Mouse (Mus musculus): Measurements from ENCODE around the gene Rarb.
"Not testable (repeated sequence)": the region's sequence is repeated elsewhere in the genome, so short reads cannot be mapped to it uniquely, and the experiment has no call there.

The Rarb gene

DNA sequence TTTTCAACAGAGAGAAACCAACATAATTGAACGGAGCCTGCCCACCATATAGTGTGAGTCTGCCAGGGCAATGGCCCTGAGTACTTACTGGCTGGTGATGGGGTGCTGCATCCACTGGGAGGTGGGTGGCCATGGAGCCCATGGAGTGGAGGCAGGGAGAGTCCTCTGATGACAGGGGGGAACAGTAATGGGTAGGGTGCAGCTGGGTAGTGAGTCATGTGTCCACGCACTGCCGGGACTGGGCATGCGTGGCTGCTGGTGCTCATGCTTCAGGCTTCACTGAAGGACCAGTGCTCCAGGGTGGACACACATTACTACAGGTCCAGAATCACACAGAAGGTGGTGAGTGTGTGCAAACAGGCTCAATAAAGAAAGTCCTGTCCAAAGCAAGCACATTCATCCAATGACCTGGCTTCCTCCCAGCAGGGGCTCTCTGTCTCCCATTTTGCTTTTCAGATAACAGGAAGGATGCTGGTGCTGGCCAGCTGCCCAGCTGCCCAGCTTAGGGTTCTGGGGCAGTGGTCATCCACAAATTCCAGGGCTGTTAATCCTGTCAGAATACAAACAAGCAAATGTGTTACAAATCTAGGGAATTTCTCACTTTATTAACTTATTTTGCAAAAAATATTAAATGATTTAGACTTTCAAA is at the start of gene Rarb:
TSS of gene Rarb (minus strand) at position 555 of the 649 bp plus-strand sequence.
- CTCF ChIA-PET: no interaction called here

DNA sequence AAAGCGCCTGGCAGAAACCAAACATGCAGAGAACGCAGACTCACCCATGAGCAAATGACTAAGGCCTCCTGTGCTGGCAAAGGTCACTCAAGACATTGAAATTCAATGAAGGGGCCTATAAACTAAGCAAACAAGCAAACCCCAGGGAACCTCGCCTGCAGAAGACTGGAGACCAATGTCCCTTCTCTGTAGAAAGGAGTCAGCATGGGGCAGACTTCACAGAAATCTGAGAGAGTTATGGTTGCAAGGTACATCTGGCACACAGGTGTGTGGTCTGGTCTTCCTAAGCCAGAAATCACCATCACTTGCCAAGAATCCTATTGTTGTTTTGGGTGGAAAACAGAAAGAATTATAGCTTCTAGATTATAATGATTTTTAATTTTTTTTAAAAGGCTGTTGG is 23.1 kb upstream of the Rarb start:
- CTCF ChIA-PET: no interaction called here

DNA sequence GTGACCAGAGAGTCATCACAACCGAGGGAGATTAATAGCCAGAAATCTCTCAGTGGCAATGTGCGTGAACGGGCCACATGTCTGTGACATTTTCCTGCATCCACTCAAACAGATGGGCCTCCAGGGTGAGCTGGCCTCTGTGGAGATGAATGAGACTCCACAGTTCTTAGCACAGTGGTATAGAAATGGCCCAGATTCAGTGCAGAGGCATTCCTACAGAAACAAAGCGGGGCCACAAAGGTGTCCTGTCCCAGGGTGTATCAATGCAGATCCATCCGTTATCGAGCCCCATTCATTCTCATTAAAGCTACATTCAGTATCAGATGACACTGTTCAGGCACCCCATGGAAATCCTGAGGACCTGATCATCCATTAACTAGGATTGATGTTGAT is 22.6 kb upstream of the Rarb start:
- CTCF ChIA-PET: no interaction called here

DNA sequence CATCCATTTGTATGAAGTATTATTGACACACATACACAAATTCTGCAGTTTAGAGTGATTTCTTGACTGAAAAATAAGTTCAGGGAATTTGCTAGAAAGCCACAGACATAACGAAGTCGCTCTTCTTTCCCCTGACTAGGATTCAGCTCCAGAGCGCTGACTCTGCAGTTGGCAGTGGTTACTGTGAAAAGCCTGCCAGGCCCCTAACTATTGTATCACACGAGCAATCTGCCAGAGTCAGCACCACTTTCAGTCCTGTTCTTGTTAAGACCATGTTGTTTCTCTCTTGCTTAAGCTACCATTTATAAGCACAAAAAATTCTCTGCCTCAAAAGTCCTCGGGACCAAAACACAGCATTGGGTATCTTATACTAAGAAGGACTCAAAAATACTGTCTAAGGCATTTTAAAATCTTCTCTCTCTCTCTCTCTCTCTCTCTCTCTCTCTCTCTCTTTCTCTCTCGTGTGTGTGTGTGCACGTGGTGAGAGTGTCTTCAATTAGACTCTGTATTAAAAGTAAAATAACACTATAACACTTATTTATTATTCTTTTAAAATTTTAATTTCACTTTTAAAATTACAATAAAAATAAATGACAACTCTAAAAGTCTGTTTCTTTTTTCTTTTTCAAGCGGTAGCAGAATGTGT is 22.1 kb upstream of the Rarb start:
- CTCF ChIA-PET: no interaction called here

DNA sequence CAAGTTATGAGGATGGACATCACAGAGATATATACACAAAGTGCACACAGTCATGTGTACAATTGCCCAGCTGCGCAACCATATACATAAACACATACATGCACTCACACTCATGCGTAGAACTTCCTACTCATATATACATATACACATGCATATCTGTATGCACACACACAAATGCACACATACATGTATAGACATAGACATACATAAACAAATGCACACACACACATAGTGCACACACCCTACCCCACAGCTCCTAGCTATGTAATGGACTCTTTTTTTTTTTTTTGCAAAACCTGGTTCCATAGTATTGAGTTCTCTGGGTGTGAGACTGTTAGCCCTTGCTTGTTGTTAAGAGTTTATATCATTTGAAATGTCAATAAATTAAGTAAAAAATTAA is 21.2 kb upstream of the Rarb start:
- CTCF ChIA-PET: no interaction called here

DNA sequence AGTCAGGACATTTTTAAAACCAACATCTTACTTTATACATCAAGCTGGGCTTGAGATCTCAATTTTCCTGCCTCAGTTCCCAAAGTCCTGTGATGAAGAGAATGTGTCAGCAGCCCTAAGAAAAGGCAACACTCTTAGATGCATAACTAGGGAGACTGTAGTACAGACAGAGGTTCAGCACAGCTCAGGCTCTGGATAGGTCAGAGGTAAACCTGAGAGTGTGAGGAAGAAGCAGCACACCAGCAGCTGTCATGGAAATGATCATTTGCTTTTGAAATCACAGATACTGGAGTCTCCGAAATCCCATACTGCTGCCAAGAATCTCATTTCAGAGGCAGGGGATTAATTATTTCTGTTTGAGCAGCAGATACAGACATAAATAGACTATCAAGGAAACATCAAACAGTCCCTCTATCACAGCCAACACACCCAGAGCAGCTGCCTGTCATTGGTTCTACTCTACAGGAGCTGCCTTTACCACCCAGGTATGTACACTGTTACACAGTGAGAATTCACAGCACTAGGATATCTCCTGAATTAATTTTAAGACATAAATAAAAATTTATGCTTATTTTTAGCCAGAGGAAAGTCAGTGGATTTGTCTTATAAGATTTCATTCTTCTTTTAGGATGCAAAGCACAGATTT is 3.7 kb downstream of the Rarb start:
- CTCF ChIA-PET: no interaction called here

DNA sequence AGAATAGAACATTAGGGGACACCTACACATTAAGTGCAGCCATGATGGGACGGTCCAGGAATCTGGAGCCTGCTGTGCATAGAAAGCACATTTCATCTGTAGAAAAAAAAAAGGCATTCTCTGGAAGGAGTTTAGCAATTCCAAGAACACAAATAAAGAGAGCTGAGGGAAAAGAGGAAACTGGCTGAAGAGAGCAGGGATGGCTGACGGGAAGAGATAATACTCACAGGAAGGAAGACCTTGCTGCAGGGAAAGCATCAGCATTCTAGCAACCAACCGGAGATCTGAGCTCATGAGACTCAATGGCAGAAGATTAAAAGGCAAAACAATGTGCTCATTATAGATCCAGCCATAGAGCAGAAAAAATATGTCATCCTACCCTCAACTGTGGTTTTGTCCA is 12.8 kb downstream of the Rarb start:
- CTCF ChIA-PET: no interaction called here

DNA sequence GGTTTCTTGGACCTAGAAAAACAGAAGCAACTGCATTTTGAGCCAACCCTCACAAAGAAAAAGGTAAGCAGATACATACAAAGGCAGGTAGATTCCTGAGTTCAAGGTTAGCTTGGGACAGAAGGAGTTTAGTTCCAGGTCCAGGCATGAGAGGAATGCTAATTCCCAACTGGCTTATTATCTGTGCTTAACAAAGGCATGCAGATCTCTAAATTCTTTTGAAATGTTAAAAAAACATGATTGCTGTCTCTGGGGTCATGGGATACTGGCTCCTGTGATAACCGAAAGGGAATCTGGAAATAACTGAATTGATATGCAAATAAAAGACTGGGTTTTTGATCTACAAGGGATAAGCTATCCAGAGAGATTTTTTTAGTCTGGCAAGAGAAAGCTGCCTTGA is 28.8 kb downstream of the Rarb start:
- CTCF ChIA-PET: no interaction called here

DNA sequence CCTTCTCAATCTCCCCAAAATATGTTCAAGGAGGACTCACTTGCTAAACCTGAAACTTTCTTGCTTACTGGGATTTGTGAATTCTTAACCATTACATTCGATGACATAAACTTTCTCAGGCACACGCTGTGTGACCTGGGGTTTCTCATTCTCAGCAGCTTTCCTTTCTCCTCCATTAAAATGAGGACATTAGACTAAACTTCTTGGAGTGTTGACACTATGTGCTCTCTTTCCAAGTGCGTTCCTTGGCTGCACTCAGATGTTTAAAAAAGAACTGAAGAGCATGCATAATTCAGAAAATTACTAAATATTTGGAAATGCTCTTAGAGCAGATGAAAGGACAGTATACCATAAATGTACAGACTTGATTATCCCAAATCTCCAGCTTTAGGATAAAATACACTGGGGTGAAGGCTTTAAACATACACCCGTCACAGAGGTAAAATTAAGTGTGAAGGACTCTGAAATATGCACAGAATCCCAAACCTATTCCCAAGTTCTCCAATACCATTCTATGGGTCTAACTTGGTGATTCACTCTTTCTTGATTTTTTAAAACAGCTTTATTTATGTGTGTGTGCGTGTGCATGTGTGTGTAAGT is 36.9 kb downstream of the Rarb start:
- CTCF ChIA-PET: no interaction called here

DNA sequence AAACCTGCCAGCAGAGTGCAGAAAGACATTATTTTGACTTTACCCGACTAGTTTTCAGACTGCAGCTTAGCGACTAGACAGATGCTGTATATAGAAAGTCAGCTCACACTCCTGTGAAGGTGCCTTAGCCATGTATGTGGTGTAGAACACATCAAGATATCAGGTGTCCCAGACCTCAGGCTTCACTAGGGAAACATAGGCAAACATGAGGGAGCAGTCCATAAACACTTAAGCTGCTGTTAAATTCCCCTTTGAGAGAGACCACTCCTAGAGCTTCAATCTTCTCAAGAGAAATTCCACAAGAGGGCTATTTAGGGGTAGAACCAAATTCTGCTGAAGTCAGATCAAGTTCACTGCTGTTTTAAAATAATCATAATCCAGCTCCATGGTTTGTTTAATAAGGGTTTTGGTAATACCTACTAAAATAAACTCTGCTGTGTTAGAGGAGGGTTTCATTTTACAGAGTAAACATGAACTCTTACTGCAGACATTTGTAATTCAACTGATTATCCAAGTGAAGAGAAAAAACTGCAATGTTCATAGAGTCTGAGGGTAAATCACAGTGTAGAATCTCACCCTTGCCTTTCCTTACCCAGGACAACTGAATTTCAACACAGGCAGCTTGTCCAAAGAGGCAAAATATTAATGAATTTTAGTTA is 42.1 kb downstream of the Rarb start:
- CTCF ChIA-PET: no interaction called here

DNA sequence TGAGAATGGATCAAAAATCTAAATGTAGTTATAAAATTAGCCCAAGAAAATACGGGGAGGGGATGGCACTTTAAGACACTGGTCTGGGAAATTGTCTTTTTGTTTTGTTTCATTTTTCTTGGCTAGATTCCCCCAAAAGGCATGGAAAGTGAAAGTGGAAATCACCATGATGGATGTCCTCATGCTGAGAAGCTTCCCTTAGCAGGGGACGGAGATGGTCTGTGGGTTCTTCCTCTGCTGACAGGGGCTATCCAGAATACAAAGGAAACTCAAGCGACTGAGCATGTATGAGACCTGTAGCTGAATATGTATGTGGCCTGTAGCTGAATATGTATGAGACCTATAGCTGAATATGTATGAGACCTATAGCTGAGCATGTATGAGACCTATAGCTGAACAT is 46.0 kb downstream of the Rarb start:
- CTCF ChIA-PET: no interaction called here

DNA sequence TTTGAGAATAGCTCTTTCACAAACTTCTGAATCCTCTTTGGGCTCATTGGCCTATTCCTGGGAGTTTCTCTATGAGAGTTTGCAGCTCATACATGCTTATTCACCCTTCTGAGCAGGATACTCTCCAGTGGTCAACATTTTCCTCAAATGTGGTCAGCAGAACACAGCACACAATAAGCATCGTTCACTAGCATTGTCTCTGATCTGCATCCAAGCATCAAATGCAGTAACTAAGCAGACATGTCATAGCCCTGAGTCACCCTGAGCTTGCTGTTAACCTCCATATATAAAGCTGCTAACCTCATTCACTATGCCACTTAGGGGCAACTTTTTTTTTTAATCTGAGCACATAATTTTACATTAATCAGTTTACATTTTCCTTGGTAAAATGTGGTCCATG is 53.1 kb downstream of the Rarb start:
- CTCF ChIA-PET: no interaction called here

DNA sequence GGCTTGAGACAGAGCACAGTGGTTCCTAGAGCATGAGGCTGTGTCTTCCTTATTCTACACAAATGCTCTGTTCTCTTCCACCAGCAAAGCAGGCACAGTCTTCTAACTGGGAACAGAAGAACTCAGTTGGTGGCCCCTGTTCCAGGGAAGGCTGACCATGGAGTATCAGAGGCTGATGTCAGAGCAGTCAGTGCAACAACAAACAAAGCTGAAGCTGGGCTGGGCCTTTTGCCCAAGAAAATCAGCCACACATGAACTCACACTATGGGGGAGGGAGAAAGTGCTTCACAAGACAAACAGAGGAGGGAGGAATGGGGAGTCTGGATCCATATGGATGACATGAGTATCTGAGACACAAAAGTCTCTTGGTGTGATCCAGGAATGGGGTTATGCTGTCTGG is 56.2 kb downstream of the Rarb start:
- CTCF ChIA-PET: no interaction called here

DNA sequence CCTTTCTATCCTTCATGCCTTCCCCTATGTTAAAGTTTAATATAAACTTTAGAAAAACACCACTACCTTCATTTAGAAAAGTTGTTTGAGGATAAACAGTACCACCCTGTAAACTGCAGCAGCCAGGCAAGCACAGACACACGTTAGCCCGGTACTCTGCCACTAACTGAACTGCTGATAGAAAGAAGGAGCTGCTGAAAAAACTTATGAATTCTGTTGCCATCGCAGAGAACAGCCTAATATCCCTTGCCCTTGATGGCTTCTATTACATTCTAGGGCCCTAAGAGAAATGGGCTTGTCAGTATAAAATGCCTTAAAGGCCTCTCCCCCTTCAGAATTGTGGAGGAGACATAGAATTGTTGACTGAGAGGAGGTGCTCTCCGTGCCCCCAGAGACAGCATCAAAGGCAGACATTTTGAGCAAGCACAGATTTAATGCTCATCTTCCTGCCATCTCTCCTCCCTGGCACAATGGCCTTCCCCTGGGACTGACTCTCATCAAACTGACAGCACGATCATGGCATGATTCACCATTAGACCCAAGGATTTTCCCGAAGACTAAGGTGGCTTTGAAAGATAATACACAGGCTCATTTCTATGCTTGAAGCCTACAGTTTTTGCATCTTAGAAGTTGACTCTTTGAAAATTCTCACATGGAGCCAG is 60.1 kb downstream of the Rarb start:
- CTCF ChIA-PET: no interaction called here

DNA sequence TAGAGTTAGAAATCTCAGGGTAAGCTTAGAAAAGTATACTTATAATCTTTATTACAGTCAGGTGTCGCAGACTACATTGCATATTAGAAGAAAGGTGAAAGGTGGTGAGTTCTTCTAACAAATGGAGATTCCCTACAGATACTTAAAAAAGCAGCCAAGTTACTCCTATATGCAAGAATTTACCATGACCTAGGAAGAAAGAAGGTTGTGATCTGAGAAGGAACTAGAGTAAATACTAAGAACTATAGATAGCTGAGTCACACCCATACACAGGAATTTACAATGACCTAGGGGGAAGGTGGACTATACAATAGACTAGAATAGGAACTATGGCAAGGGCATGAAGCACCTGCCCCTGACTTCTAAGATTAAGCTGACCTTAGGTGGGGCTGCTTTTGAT is 63.4 kb downstream of the Rarb start:
- CTCF ChIA-PET: not testable (repeated sequence)

DNA sequence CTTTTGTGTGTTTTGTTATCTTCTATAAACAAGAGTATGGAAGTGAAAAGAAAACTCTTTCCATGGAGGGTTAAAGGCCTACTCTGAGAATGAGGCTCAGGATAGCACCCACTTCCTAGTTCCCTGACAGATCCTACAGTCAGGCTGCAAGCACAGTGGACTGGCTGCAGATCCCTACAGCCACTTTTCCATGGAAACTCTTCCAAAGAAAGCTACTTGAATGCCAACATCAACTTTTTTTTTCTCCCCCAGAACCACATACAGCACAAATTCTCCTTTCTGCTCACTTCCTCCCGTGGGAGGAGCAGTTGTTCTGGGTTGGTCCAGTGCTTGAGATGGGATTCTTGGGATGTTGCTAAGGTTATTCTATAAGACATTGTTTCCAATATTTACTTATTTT is 66.3 kb downstream of the Rarb start:
- CTCF ChIA-PET: no interaction called here

DNA sequence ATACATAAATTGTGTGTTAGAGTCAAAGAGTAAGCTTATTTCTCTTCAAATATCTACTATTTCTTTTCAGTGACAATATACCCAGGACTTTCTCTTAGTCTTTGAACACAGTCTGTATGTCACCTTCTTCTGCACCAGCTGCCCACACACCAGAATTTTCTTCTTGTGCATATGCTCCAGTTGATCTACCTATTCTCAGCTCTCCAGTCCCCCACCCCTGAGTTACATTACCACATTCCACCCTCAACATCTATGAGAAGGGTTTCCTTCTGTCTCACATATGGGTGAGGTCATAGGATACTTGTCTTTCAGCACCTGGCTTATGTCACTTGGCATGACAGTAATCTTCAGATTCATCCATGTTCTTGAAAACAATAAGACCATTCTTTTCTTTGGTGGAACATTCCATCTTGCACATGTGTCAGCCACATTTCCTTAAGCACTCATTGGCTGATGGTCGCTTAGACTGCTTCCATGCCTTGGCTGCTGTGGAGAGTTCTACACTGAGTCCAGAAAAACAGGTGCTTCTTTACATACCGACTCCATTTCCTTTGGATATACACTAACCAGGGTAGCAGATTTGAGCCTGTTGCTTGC is 71.9 kb downstream of the Rarb start:
- CTCF ChIA-PET: no interaction called here

DNA sequence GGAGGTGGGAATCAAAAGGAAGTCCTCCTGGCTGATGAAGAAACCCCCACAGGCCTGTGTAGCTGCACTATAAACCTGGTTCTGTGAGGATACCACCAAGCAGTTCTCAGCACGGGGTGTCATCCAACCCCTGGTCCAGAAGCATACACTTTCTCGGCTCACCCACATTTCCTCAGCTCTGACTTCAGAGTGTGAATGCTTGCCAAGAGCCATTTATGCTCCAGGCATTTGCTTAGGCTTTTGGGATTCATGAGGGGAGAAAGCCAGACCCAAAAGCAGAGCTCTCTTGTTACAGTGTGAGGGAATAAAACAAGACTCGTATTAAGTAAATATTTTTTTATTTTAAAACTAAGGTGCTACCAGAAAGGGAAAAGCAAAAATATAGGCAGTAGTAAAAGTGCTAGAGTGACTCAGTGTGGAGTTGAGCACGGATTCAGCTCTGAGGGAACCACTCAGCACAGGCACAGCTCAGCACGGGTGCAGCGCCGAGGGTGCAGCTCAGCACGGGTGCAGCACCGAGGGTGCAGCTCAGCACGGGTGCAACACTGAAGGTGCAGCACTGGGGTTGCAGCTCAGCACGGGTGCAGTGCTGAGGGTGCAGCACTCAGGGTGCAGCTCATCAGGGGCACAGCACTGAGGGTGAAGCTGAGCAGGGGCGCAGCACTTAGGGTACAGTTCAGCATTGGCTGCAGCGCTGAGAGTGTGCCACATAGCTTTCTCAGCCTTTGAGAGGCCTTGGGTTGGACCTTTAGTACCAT is 77.8 kb downstream of the Rarb start:
- CTCF ChIA-PET: no interaction called here

DNA sequence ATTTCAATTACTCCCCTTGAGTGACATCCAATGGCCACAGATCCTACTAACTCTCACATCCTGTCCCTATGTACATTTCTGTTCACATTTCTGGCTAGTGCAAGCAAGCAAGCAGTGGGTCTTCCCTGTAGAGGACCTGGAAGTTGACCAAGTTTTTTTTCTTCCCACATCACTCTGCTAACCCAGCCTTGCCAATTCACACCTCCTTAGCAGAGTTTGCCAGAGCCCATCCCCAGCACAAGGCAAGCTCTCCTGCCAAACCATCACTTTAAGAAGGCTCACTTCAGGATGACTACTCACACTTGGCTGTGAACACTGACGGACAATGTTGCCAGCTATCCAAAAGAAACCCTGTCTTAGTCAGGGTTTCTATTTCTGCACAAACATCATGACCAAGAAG is 80.4 kb downstream of the Rarb start:
- CTCF ChIA-PET: no interaction called here

DNA sequence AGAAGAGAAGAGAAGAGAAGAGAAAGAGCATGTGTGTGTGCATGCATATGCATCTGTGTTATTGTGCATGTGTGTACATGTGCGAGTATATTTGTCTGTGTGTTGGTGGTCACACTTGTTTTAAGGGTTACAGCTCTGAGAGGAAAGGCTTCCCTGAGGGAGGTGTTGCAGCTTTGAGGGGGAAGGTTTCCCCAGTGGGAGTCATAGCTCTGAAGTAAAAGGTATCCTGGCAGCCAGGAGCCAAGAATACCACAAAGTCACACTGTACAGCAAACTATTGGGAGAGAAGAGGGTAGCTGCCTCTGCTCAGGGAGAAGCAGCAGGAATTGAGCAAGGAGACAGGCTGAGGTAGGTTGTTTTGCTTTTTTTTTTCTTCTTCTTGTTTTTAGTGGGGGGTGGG is 81.2 kb downstream of the Rarb start:
- CTCF ChIA-PET: no interaction called here

DNA sequence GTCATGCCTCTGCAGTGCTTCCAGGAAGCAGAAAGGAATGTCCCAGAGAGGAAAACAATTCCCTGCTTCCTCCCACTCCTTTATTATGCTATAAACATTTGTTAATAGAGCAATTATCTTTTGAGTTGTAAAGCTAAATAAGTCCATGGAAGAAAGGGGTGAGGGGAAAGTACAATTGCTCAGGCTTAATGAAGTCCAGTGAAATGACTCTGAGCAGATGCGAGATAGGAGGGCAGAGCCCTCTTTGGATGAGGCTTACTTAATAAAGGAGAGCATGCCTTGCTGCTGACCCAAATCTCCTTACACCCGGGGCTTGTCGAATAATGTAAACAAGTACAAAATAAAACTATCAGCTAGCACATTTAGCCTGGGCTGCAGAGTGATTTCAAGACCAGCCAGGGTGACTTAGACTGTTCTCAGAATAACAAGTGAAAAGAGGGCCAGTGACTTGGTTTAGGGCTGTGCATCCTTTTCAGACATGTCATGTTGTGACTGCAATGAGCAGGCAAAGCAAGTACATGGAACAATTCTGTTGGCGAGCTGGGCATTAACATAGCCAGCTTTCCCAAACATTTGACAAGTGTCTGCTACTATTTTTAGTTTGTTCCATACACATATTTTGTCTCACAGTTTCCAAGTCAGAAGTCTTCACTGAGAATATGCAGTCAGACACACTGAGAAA is 83.5 kb downstream of the Rarb start:
- CTCF ChIA-PET: no interaction called here
